Mouse (Mus musculus): ENCODE measurements around the gene Atxn2. TPM values are rescaled to one million over a fixed set of nuclear protein-coding genes. Genes with fewer than 3 reads are reported as not detected.

Gene Atxn2
- polyA plus RNA-seq, 1 experiment from 2014 or later = 40.6 TPM

DNA sequence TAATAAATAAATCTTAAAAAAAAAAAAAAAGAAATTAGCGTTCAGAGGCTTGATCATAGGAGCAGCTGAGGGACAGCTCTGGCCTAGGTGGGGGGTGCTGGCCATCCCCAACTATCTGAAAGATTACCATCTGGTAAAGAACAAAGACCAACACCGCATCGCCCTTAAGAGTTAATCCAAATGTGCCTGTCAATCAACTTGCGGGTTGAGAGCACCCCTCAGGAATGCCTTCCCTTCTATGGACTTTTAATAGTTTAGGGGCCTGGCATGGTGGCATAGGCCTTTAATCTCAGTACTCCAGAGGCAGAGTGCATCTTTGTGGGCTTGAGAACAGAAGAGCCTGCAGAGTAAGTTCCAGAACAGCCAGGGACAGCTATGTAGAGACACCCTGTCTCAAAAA, 18.2 kb upstream of the Atxn2 start:
- H3K9me3 ChIP-seq (ENCODE audit: low read length) = no peaks in the 10 kb centered on the region
- H3K27ac ChIP-seq (ENCODE audit: low read length) = no peak overlapping the region
- no peaks in the 10 kb centered on the region for H3K4me1 ChIP-seq (ENCODE audit: insufficient read depth, low read depth, low read length)
- WGBS = 70% methylated on average over 4 of the region's 4 CpGs
- ATAC-seq = no peak
- H3K4me3 ChIP-seq (ENCODE audit: low read depth, low read length) = no peak overlapping the region
- H3K9ac ChIP-seq (replicated peaks; ENCODE audit: low read depth) = no peak overlapping the region
- H3K36me3 ChIP-seq (ENCODE audit: insufficient read depth, low read length) = no peaks in the 10 kb centered on the region
- TF ChIP-seq CTCF (IDR thresholded peaks at IDR 0.05) (no peak), EP300 (IDR thresholded peaks at IDR 0.05) (no peak)
- H3K4me2 ChIP-seq (replicated peaks; ENCODE audit: low read depth, low read length) = no peak overlapping the region
- DNase-seq (ENCODE audit: low spot score) = no peak
- H3K27me3 ChIP-seq (replicated peaks; ENCODE audit: insufficient read depth, low read length) = no peaks in the 10 kb centered on the region

DNA sequence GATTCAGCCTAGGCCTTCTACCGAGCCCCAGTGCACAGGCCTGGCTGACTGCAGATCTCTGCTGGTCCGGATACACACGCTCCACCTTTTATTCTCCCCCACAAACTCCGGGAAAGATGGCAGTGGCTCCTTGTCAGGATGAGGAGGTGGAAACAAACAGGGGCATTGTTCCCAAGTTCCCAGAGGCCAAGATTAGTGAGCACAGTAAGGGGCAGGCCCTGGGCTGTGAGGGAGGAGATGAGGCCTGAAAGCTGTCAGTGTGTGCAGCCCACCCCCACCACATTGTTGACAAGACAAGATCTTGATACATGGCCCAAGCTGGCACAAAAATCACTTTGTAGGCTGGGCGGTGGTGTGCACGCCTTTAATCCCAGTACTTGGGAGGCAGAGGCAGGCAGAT, 14.4 kb upstream of the Atxn2 start:
- Histone ChIP-seq H3K4me1 (ENCODE audit: insufficient read depth, low read depth, low read length) (no peaks in the 10 kb centered on the region), H3K9ac (replicated peaks; ENCODE audit: low read depth) (no peak overlapping the region), H3K27me3 (replicated peaks; ENCODE audit: insufficient read depth, low read length) (no peaks in the 10 kb centered on the region), H3K36me3 (ENCODE audit: insufficient read depth, low read length) (no peaks in the 10 kb centered on the region), H3K27ac (ENCODE audit: low read length) (no peak overlapping the region), H3K4me2 (replicated peaks; ENCODE audit: low read depth, low read length) (no peak overlapping the region), H3K9me3 (ENCODE audit: low read length) (no peaks in the 10 kb centered on the region), H3K4me3 (ENCODE audit: low read depth, low read length) (no peak overlapping the region)
- DNase-seq (ENCODE audit: low spot score) (no peak), ATAC-seq (no peak)
- 65% methylated on average over 6 of the region's 6 CpGs for WGBS
- no peak for TF ChIP-seq EP300 (IDR thresholded peaks at IDR 0.05)
- TF ChIP-seq CTCF (IDR thresholded peaks at IDR 0.05) = no peak

DNA sequence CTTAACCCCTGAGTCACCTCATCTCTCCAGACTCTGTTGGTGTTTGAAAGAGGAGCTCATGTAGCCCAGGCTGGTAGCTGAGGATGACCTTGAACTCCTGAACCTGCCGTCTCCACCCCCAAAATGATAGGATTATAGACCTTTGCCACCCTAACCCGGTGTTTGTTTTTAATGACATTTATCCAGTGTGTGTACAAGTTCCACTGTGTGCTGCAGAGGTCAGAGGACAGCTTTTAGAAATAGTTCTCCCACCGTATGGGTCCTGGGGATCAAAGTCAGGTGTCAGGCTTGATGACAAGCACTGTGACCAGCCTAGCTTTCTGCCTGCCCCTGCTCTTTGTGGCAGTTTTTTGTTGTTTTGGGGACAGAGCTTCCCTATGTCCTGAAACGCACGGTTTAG, 11.2 kb upstream of the Atxn2 start:
- no peaks in the 10 kb centered on the region for H3K36me3 ChIP-seq (ENCODE audit: insufficient read depth, low read length)
- WGBS = 40% methylated on average over 5 of the region's 5 CpGs
- ATAC-seq (no peak), DNase-seq (ENCODE audit: low spot score) (no peak)
- no peaks in the 10 kb centered on the region for H3K9me3 ChIP-seq (ENCODE audit: low read length)
- no peak overlapping the region for H3K9ac ChIP-seq (replicated peaks; ENCODE audit: low read depth)
- no peaks in the 10 kb centered on the region for H3K27me3 ChIP-seq (replicated peaks; ENCODE audit: insufficient read depth, low read length)
- no peak for TF ChIP-seq CTCF (IDR thresholded peaks at IDR 0.05)
- no peak for TF ChIP-seq EP300 (IDR thresholded peaks at IDR 0.05)
- H3K4me1 ChIP-seq (ENCODE audit: insufficient read depth, low read depth, low read length) = no peaks in the 10 kb centered on the region
- no peak overlapping the region for H3K27ac ChIP-seq (ENCODE audit: low read length)
- H3K4me3 ChIP-seq (ENCODE audit: low read depth, low read length) = no peak overlapping the region
- no peak overlapping the region for H3K4me2 ChIP-seq (replicated peaks; ENCODE audit: low read depth, low read length)

DNA sequence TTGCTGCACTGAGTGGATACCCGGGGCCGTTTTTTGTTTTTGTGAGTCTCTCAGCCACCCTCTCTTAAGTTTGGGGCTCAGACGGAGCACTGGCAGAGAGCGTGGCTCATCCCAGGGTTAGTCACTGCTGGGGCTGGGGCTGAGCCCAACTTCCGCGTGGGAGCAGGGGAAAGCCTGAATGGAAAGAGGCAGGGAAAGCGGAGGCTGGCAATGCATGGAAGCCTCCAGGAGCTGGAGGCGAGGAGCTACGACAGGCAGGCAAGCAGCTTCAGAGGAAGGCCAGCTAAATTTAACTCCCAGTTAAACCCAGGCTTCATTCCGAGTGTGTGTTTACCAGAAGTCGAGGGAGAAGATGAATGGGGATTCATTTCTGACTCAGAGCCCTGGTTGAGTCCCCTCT, 10.6 kb upstream of the Atxn2 start:
- Histone ChIP-seq H3K4me1 (ENCODE audit: insufficient read depth, low read depth, low read length) (no peaks in the 10 kb centered on the region), H3K4me2 (replicated peaks; ENCODE audit: low read depth, low read length) (no peak overlapping the region; the same call in 1 of the 2 replicates), H3K9ac (replicated peaks; ENCODE audit: low read depth) (no peak overlapping the region), H3K27me3 (replicated peaks; ENCODE audit: insufficient read depth, low read length) (no peaks in the 10 kb centered on the region), H3K27ac (ENCODE audit: low read length) (no peak overlapping the region), H3K9me3 (ENCODE audit: low read length) (no peaks in the 10 kb centered on the region), H3K36me3 (ENCODE audit: insufficient read depth, low read length) (no peaks in the 10 kb centered on the region), H3K4me3 (ENCODE audit: low read depth, low read length) (no peak overlapping the region)
- WGBS = 17% methylated on average over 11 of the region's 11 CpGs
- TF ChIP-seq EP300 (IDR thresholded peaks at IDR 0.05) (no peak), CTCF (IDR thresholded peaks at IDR 0.05) (no peak)
- DNase-seq (ENCODE audit: low spot score) (peak; percentile 19), ATAC-seq (no peak)

DNA sequence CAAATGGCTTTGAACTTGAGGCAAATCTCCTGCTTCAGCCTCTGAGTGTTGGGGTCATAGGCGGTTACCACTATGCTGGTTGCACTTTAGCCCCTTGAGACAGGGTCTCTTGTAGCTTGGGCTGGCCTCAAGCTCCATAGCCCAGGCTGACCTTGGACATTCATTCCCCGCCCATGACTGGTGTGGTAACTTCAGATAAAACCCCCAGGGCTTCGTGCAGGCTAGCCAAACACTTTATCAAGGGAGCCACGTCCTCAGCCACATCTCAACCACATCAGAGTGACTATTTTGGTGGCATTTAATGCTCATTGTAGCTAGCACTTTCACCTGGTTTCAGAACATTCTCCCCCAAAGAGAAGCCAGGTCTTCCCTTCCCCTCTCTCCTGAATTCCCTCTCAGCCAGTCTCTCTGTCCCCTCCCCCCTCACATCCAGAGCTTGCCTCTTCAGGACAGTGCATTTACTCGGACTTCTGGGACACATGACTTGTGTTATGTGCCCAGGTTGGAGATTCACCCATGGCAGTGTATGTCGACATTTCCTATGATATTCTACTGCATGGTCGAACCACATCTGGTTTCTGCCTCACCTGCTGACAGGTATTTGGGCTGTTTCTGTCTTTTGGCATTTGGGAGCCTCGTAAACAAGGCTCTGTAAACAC, 9.9 kb upstream of the Atxn2 start:
- no peak for DNase-seq (ENCODE audit: low spot score)
- WGBS = 46% methylated on average over 8 of the region's 8 CpGs
- Histone ChIP-seq H3K9me3 (ENCODE audit: low read length) (no peaks in the 10 kb centered on the region), H3K4me2 (replicated peaks; ENCODE audit: low read depth, low read length) (no peak overlapping the region), H3K9ac (replicated peaks; ENCODE audit: low read depth) (no peak overlapping the region), H3K4me1 (ENCODE audit: insufficient read depth, low read depth, low read length) (no peaks in the 10 kb centered on the region), H3K27ac (ENCODE audit: low read length) (no peak overlapping the region), H3K27me3 (replicated peaks; ENCODE audit: insufficient read depth, low read length) (no peaks in the 10 kb centered on the region), H3K4me3 (ENCODE audit: low read depth, low read length) (no peak overlapping the region), H3K36me3 (ENCODE audit: insufficient read depth, low read length) (no peaks in the 10 kb centered on the region)
- ATAC-seq = no peak
- TF ChIP-seq EP300 (IDR thresholded peaks at IDR 0.05) (no peak), CTCF (IDR thresholded peaks at IDR 0.05) (no peak)

DNA sequence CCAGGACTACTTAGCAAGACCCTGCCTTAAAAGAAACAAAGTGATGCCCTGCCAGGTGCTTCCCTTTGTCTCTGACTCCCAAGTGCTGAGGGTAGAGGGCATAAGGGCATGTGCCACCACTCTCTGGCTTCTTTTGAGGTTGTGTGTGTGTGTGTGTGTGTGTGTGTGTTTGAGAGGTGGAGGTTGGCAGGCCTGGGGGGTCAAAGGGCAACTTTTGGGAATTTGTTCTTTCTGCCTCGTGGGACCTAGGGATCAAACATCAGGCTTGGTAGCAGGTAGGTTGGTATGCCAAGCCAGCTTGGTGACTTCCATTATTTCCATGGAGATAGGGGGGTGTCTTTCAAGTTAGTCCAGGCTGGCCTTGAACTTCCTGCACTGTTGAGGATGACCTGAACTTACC, 7.8 kb upstream of the Atxn2 start:
- H3K4me2 ChIP-seq (replicated peaks; ENCODE audit: low read depth, low read length) = no peak overlapping the region
- no peak for DNase-seq (ENCODE audit: low spot score)
- TF ChIP-seq CTCF (IDR thresholded peaks at IDR 0.05) (no peak), EP300 (IDR thresholded peaks at IDR 0.05) (no peak)

More for the DNA sequence above, 7.8 kb upstream of the Atxn2 start:
- no peak overlapping the region for H3K9ac ChIP-seq (replicated peaks; ENCODE audit: low read depth)
- H3K27me3 ChIP-seq (replicated peaks; ENCODE audit: insufficient read depth, low read length) = no peaks in the 10 kb centered on the region
- no peak for ATAC-seq
- no peaks in the 10 kb centered on the region for H3K9me3 ChIP-seq (ENCODE audit: low read length)
- no peaks in the 10 kb centered on the region for H3K36me3 ChIP-seq (ENCODE audit: insufficient read depth, low read length)
- H3K4me3 ChIP-seq (ENCODE audit: low read depth, low read length) = no peak overlapping the region
- H3K27ac ChIP-seq (ENCODE audit: low read length) = no peak overlapping the region
- no peaks in the 10 kb centered on the region for H3K4me1 ChIP-seq (ENCODE audit: insufficient read depth, low read depth, low read length)
- 50% methylated on average over 1 of the region's 1 CpGs for WGBS
